Mouse (Mus musculus) megakaryocyte progenitor cell, adult 5-6 weeks (primary cell): ENCODE measurements around the gene Msh5. TPM values are rescaled to one million over a fixed set of nuclear protein-coding genes. Genes with fewer than 3 reads are reported as not detected.
A peak's percentile ranks its signal among the peaks of the same experiment; 100 is the strongest.
"Not testable (repeated sequence)": the region's sequence is repeated elsewhere in the genome, so short reads cannot be mapped to it uniquely, and the experiment has no call there.

Experiments used
- ATAC-seq: replicated peaks from 2 replicates; pipeline ENCODE4 v1.8.0; 2016; ENCODE audit warnings: mild to moderate bottlenecking, moderate TSS enrichment, inconsistent platforms; ENCODE audit not compliant: poor library complexity
- total RNA-seq, 2 experiments: library from RNA; stranded (forward) in 1 of 2; stranded (reverse) in 1 of 2; fragments of 157-497, 149-512 nt in 1 of 2; fragments of 200-1000 nt in 1 of 2; gene quantifications; 2 replicates each; pipeline versions ENCODE4 v1.2.3 to v1.2.4; 2015 to 2017

Msh5 gene
- total RNA-seq, 2 experiments from 2014 or later: 2.4 to 4.2 TPM

GRCm38 (mm10) chr17:35005158-35005557 is 41.4 kb downstream of the Msh5 start:
- ATAC-seq: no peak

GRCm38 (mm10) chr17:35004075-35004717 is 42.3 kb downstream of the Msh5 start:
- ATAC-seq: no peak

- ATAC-seq: no peak
Measured at GRCm38 (mm10) chr17:35003022-35003838, 43.3 kb downstream of the Msh5 start.

- ATAC-seq: peak; percentile 42
Measured at GRCm38 (mm10) chr17:35002153-35002865, 44.2 kb downstream of the Msh5 start.

GRCm38 (mm10) chr17:35001452-35002152 is 44.9 kb downstream of the Msh5 start:
- peak; percentile 37; the same call in 1 of the 2 replicates for ATAC-seq

- peak; percentile 61 for ATAC-seq
Measured at GRCm38 (mm10) chr17:35000717-35001451, 45.7 kb downstream of the Msh5 start, which contains the start of gene Vars. Gene Vars (plus strand): TSS chr17:35000987.

GRCm38 (mm10) chr17:34999871-35000716 is 46.5 kb downstream of the Msh5 start:
- ATAC-seq: peak; percentile 16; the same call in 1 of the 2 replicates

- no peak for ATAC-seq
Measured at GRCm38 (mm10) chr17:34998526-34999430, 47.8 kb downstream of the Msh5 start.

GRCm38 (mm10) chr17:34997142-34997483 is 49.4 kb downstream of the Msh5 start:
- ATAC-seq: no peak

- no peak for ATAC-seq
Measured at GRCm38 (mm10) chr17:34996411-34997141, 50.0 kb downstream of the Msh5 start.

GRCm38 (mm10) chr17:34995927-34996326 is 50.6 kb downstream of the Msh5 start:
- not testable (repeated sequence) for ATAC-seq

- not testable (repeated sequence) for ATAC-seq
Measured at GRCm38 (mm10) chr17:34995192-34995591, 51.4 kb downstream of the Msh5 start.

GRCm38 (mm10) chr17:34994751-34995150 is 51.8 kb downstream of the Msh5 start:
- no peak for ATAC-seq

- peak; percentile 47 for ATAC-seq
Measured at GRCm38 (mm10) chr17:34984218-34984617, 62.3 kb downstream of the Msh5 start.

GRCm38 (mm10) chr17:34982328-34982727 is 64.2 kb downstream of the Msh5 start:
- ATAC-seq: peak; percentile 48

GRCm38 (mm10) chr17:34981690-34982180 is 64.8 kb downstream of the Msh5 start, which contains the start of gene Lsm2:
Gene Lsm2 (plus strand): TSS chr17:34981862.
- ATAC-seq: peak; percentile 77

GRCm38 (mm10) chr17:34980655-34981054 is 65.9 kb downstream of the Msh5 start:
- ATAC-seq: peak; percentile 32; the same call in 1 of the 2 replicates
